Mouse (Mus musculus) frontal cortex, adult 2 months (tissue): ENCODE results near the gene Ppip5k1. TPM values are rescaled to one million over a fixed set of nuclear protein-coding genes. Genes with fewer than 3 reads are reported as not detected.

Experiments
- DNase-seq, 2 experiments: peaks; one replicate each; pipeline ENCODE4 v3.0.0; 2022; ENCODE audit warnings: low spot score in 1 of 2; ENCODE audit errors: extremely low spot score in 1 of 2
- polyA plus RNA-seq: library from polyadenylated mRNA; depleted of rRNA; stranded (reverse); fragments of >200 nt; gene quantifications from 2 replicates; pipeline ENCODE4 v1.2.3, GENCODE M21; 2012

The Ppip5k1 gene
- polyA plus RNA-seq, 1 experiment: 104 TPM

DNA sequence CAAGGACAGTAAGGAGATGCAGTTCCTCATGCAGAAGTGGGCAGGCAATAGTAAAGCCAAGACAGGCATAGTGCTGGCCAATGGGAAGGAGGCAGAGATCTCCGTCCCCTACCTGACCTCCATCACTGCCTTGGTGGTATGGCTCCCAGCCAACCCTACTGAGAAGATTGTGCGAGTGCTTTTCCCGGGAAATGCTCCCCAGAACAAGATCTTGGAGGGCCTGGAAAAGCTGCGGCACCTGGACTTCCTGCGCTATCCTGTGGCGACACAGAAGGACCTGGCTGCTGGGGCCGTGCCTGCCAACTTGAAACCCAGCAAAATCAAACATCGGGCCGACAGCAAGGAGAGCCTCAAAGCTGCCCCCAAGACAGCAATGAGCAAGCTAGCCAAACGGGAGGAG, 55.2 kb downstream of the Ppip5k1 start:
- DNase-seq: peak in 1 of 2 experiments; percentile 5

DNA sequence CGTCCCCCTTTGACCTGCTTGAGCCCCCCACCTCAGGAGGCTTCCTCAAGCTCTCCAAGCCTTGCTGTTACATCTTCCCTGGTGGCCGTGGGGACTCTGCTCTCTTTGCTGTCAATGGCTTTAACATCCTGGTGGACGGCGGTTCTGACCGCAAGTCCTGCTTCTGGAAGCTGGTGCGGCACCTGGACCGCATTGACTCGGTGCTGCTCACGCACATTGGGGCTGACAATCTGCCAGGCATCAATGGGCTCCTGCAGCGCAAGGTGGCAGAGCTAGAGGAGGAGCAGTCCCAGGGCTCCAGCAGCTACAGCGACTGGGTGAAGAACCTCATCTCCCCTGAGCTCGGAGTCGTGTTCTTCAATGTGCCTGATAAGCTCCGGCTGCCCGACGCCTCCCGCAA, 55.7 kb downstream of the Ppip5k1 start:
- DNase-seq: peak in 1 of 2 experiments; percentile 9

DNA sequence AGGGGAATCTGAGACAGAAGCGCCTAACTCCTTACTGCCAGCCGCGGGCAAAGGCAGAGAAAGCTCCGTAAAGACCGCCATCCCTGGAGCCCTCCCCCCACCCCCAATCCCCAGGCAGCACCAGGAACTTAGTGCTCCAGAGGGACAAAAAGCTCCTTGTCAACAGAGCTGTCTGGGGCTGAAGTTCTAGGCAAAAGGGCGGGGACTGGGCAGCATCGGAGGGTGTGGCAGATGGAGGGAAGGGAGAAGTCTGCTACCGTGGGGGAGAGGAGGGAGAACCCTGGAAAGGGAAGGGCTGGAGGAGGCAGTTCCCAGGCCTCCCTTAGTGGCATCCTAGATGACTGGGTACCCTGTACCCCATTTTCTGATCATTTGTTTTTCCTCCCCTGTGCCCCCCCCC, 57.1 kb downstream of the Ppip5k1 start:
- peak in 1 of 2 experiments; percentile 19 for DNase-seq

DNA sequence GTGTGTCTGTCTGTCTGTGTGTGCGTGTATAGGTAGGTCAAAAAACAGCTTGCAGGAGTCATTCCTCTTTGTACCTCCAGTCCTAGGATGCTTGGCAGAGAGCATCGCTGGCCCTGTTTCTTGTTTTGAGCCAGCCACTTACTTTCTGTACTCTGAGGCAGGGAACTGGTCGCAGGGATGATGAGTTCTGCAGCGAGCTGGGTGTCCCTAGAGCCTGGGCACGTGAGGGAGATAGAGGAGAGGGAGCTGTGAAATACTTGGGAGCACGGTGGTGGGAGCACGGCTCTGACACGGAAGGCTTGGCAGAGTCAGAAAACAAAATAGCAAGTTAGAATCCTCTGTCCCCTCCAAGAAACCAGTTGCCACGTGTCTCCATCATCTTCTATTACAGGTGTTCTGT, 57.5 kb downstream of the Ppip5k1 start:
- peak in 1 of 2 experiments; percentile 29 for DNase-seq

DNA sequence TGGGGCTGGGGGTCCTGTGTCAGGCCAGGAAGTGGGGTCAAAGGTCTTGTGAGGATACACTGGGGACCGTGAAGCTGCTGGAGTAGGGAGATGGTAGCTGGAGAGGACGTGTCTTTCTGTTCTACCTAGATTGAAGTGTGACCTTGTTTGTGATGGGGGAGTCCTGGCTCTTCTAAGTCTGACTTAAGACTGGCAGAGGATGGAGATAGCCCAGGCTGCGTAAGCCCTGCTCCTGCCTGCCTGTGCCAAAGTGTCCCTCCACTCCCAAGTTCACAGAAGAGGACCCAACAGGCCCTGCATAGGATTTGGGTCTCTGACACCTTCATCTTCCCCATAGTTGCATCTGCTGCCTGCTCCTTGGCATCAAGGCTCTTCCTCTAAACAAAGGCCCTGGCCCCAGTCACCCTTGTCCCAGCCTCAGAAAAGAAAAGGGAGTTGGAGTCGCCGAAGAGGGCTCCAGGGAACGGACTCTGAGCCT, 58.4 kb downstream of the Ppip5k1 start:
- DNase-seq: peak in 1 of 2 experiments; percentile 22

DNA sequence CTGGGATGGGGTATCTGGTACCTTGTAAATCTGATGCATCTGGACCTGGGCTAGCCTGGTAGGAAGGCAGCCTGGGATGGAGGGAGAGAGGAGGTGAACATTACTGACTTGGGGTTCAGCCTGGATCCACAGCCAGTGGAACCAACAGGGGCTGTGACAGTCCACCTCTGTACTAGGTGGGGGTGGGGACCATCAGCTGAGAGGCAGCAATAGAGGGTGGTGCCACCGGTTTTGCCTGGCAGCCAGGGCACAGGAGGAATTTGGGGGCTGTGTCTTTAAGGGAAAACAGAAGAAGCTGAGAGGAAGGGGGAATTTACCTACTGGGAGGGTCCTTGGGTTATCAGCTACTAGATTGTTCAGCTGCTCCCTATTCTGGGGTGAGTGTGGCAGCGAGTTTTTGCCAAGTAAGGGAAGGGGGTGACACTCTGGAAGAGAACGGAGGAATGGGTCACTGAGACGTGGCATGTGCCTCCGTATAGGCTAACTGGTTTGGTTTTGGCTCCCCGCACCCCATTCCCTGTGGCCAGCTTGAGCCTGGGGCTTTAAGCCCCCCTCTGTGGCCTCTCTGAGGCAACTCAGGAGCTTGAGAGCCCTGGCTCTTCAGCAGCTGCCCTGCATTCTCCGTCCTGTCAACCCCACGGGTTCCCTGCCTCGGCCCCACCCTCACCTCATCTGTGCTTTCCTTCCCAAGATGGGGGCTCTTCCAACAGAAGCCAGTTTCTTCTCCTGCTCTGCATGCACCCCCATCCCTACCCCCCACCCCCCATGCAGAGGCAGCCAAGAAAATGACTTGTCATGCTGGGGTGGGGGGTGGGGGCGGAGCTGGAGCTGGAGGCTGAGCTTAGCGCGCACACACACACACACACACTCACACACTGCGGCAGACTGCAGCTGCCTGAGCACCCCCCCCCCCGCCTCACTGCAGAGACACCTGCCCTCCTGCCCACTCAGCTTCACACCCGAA, 59.3 kb downstream of the Ppip5k1 start:
- DNase-seq: peak in 1 of 2 experiments; percentile 69

DNA sequence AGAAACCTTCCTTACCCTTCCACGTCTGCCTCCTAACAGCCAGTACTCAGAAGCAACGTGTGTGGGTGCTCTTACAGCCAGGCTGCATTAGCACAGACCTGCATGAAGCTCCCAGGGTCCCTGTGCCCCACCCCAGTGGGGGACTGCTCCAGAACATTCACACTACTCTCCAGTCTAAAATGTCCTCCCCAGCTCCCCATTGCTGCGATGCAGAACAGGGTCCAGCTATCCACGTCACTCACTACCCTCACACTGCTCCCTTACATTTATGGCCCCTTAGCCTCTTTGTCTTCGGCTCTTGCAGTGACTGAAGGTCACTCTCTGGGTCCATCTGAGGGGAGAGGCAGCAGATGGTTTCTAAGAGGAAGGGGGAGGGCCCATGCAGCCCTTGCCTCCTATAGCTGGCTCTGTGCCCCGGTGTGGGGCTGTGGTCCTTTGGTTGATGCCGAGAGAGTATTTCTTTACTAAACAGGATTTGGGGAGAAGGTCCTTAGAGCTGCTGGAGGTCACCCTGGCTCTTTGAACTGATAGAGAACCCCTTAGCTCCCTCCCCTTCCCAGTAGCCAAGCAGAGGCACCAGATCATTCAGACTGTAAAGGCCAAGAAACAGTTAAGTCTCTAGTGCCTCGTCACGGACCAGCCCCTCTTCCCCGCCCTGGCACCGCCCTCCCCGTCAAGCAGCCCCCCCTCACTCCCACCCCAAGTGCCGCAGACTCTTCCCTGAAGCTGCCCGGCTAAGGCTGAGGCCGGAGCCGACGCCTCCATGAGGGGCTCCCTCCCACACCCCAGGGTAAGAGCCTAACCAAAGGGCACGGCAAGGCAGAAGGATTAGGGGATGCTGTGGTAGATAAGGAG, 60.2 kb downstream of the Ppip5k1 start:
- peak in 1 of 2 experiments; percentile 82 for DNase-seq

DNA sequence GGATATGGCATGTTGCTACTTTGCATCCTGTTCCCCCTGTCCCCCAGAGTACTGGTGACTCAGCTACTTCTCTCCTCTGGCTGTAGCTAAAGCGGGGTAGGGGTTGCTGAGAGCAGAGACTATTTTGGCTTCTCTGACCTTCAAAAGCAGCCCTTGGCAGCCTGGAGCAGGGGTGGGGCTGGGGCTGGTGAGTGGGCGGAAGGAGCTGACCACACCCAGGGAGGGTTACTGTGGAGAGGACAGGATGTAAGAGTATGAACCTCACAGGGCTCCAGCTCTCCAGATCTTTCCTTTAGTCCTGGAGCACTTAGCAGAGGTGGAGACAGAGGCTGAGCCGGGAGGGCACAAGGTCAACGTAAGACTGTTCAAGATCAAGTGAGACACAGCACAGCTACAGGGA, 61.0 kb downstream of the Ppip5k1 start:
- DNase-seq: peak in 1 of 2 experiments; percentile 34

DNA sequence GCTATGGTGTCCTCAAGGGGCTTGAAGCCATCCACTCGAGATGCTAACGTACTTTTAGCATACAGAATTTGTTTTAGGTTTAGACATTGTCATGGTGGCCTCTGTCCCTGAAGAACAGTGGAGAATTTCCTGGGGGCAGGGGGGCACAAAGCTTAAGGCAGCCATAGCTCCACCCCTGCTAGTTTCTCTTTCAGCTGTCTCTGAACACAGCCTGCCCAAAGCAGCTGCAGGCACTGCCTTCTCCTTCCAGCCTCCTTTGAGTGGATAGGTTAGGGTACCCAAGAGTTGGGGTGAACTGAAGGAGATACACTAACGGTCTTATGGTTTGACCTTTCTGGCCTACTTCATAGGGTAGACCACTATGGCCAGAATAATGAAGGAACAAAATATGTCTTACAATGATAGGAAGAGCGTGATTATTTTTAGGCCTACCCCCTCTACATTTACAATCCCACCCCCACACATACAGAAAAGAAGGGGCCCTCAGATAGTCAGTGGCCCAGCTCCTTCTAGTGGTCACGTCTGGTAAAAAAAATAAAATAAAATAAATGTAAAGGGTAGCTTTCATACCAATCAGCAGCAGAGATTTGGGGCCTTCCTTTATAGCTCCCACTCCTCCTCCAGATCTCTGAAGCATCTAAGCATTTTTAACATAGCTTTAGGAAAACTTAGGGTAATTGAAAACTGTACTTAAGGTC, 62.7 kb downstream of the Ppip5k1 start:
- DNase-seq: peak in 1 of 2 experiments; percentile 11

DNA sequence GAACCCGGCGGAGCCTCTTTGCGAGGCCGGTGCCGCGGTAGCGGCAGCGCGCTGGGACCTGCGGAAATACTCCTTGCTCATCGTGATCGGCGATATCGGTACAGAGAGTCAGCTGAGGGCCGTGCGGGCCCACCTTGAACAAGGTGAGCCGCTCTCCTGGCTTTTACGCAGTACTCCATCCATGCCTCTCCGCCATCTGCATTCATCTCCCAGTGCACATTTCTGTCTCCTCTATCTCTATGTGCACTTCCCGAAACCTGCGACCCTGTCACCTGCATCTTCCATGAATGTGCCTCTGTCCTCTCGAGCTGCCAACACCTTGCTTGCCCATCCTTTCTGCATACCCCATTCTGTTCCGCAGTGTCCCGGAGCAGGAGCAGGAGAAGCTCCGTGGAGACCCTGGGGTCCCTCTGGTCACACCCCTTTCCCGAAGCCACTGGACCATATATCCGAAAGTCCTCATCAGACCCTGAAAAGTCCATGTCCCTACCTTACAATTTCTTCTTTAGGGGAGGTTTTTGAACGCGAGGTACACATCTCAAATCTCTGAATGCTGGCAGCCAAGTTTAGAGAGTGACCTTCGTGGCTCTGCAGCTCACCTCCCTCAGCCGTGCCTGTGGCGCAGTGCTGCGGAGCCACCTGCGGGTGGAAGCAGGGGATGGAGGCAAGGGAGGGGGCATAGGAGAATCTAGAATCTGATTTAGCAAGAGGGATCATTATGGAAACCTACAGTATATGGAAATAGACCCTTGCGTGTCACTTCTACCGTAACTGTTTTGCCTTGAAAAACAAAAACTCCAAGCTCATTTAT, 65.3 kb downstream of the Ppip5k1 start:
- DNase-seq: peak in 1 of 2 experiments; percentile 46

DNA sequence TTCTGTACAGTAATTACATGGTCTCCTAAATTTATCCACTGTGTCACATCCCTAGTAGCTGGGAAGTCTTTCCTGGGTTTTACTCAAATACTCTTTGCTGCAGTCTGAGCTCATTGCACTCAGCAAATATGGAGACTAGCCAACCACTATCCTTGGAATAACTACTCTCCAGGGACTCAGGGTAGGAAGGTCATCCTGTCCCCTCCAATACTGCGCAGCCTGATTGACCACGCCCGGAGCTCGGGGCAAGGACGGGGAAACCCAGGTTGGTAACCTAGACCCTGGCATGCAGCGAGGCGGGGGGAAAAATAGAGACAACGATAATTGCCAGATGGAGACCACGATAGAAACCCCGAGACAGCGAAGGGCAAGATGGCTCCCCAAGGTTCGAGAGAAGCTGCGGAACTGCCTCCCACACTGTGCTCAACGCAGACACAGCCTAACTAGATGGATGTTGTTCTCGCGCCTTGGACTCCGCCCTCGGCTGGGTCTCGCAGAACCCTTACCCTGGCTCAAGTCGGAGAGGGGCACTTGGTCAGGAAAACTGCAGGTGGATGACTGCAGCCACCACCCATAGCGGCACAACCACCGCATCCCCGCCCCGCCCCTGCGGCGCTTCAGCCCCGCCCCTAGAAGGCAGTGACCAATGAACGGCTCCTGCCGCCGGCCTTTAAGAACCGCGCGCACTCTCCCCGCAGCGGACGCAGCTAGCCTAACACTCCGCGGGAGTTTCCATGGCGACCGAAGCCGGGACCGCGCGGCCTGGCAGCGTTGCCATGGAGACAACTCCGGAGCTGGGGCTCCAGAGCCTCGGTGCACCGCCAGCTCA, 66.1 kb downstream of the Ppip5k1 start, which contains the start of gene Map1a:
TSS of gene Map1a (plus strand) at position 700 of the 829 bp plus-strand sequence.
- DNase-seq: peak; percentile 96 to 98

DNA sequence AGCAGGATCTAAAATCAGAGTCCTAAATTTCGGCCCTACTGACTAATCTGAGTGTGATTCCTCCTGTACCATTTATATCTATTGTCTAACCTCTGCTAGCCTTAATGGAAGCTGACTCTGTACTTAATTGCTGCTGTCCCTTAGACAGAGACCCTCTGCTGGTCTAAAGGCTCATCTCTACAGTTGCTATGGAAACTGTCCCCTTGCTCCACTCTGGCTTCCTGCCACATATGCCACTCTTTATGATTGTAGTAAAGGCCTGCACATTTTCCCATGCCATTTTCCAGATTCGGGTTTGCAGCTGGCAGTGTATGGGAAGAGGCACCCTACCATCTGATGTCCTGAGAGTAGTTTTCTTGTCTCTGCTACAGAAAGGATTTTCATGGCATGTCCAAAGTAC, 67.3 kb downstream of the Ppip5k1 start:
- DNase-seq: no peak

DNA sequence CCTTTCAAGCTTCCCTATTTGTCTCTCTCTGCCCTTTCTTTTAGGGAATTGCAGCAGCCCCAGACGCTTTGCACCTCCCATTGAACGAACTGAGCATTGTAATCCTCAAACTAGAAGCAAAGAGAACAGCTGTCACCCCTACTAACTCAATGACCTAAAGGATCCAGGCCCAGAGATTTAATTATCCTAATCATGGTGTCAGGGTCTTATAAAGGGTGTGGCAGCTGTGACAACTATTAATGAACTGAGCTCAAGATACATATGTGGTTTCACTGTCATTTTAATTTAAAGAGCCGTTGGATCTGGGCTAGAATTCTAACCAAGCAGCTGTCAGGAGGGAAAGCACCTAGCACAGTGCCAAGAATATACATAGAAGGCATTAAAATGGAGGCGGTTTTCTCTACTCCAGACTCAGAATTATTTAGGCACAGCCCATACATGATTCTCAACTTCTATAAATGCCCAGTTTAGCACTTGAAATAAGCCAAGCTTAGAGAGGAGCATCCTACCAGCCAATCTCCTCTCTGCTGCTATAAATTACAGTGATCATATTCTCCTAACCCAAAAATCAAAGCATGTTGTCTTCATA, 83.2 kb downstream of the Ppip5k1 start:
- DNase-seq: peak in 1 of 2 experiments; percentile 65

DNA sequence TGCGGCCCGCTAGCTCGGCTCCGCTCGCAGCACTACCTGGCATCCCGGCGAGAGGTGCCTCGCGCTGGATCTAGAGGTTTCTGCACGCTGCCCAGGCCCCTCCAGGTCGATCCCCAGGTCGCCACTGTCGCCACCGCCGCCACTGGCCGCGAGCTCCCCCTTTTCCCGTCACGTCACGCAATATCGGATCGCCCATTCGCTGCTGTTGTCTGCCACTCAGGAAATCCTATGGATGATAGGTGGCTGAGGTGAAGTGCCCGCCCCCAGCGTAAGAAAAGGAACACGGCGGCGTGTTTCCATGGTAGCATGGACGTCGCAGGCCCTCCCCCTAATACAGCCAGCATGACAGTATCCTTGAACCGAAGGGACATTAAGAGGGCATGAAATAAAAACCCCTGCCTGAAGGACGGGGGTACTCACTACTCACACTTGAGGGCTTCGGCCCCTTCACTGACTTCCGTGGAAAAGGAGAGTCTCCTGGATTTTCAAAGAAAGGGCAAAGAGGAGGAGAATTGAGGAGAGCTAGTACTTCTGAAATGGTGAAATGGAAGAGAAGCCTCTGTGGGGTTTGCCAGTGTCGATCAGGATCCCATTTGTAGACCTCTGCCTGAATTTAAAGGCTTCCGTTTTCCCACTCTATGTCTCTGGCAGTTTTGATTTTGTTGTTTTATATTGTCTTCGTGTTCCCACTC, 83.8 kb downstream of the Ppip5k1 start, which contains the start of gene Trp53bp1:
TSS of gene Trp53bp1 (minus strand) at position 172 of the 692 bp plus-strand sequence.
- peak; percentile 96 to 97 for DNase-seq

DNA sequence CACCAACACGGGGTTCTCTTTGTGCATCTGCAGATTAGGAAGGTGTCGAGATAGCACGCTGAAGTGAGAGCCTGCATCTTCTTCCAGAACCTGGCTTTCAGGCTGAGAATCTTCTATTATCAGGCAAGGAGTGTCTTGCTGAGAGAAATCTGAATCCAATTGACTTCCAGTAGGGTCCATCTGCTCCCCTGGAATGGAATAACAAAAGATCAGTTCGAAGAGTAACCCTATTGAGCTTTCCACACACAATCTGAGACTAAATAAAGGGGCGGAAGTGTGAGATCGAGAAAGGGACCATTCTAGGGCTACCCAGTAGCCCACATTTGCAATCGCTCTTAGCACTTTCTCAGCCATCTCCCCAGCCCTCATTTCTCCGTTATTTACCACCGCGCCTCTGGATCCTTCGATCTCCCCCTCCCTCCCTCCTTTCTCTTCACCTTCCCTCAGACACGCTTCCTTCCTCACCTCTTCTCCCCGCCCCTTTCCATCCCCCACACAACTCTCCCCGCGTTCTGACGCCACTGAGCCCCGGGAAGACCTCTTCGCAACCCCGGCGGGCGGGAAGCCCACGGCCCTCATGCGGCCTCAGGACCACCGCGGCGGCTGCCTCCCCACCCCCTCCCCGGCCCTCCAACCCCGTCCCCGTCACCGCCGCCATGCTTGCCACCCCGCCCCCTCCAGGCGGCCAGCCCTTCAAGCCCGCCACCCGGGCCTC, 84.5 kb downstream of the Ppip5k1 start:
- DNase-seq: no peak

DNA sequence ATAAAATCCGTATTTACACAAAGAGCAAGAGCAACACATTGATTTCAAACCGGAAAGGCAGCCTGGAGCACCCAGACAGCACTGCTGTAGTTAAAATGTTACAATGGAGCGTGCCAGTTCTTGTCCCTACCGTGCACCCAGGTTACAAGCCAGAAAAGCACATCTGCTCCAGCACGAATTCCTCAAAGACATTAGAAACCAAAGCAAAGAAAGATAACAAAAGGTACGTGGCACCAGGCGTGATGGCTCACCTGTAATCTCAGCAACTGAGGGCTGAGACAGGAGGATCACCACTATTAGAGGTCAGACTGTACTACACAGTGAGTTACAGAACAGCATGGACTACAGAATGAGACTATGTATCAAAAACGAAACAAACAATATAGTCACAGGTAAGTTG, 86.8 kb downstream of the Ppip5k1 start:
- no peak for DNase-seq
